Mouse (Mus musculus) heart, adult 2 months (tissue): ENCODE measurements around the gene Fndc3b. TPM values are rescaled to one million over a fixed set of nuclear protein-coding genes. Genes with fewer than 3 reads are reported as not detected.

Experiments
- DNase-seq, 2 experiments: peaks; one replicate each; pipeline ENCODE4 v3.0.0; 2021
- H3K27ac ChIP-seq: fragments of 200-600 bp; 2 replicates; pipeline ENCODE4 v1.8.1; 2022
- H3K27me3 ChIP-seq: fragments of 200-500 bp; 2 replicates; pipeline ENCODE4 v1.6.1; 2012; ENCODE audit warnings: mild to moderate bottlenecking, low read length, inconsistent platforms, mixed read lengths; ENCODE audit not compliant: control insufficient read depth, insufficient read depth
- H3K36me3 ChIP-seq: fragments of 200-500 bp; 2 replicates; pipeline ENCODE4 v1.6.1; 2012; ENCODE audit warnings: low read length, inconsistent platforms; ENCODE audit not compliant: control insufficient read depth, insufficient read depth
- H3K4me1 ChIP-seq: fragments of 200-500 bp; 2 replicates; pipeline ENCODE4 v1.6.1; 2011; ENCODE audit warnings: low read length; ENCODE audit not compliant: control insufficient read depth, insufficient read depth
- H3K4me3 ChIP-seq: fragments of 200-600 bp; 2 replicates; pipeline ENCODE4 v1.8.1; 2022
- H3K79me2 ChIP-seq: fragments of 200-500 bp; replicated peaks from 2 replicates; pipeline ENCODE4 v1.6.1; 2012; ENCODE audit warnings: mild to moderate bottlenecking, inconsistent platforms, low read length, moderate library complexity, mixed read lengths; ENCODE audit not compliant: control insufficient read depth, insufficient read depth
- H3K9ac ChIP-seq: fragments of 200-500 bp; 2 replicates; pipeline ENCODE4 v1.6.1; 2012; ENCODE audit warnings: low read depth, mild to moderate bottlenecking, control low read depth, inconsistent platforms, low read length, mixed read lengths
- CTCF ChIP-seq: fragments of 200-600 bp; IDR thresholded peaks from 2 replicates; pipeline ENCODE4 v1.8.1; 2022; ENCODE audit warnings: antibody characterized with exemption, mild to moderate bottlenecking, moderate library complexity
- EP300 ChIP-seq: fragments of 200-500 bp; IDR thresholded peaks from 2 replicates; pipeline ENCODE4 v1.6.1; 2011; ENCODE audit warnings: low read depth, low read length, control low read depth; ENCODE audit not compliant: insufficient read depth
- POLR2A ChIP-seq: fragments of 200-500 bp; IDR thresholded peaks from 2 replicates; pipeline ENCODE4 v1.6.1; 2011; ENCODE audit warnings: mild to moderate bottlenecking, low read depth, low read length, control low read depth; ENCODE audit not compliant: insufficient read depth
- WGBS: fragments of 180-500 bp; shearing (Covaris S2); methylation state at CpG from one replicate; pipeline ENCODE4 v1.1.7; 2018; 5-methylcytosine and 5-hydroxymethylcytosine counted together
- intact Hi-C: fragments of 180-260 bp; cut with DNase I; formaldehyde crosslinking; loops from one replicate; pipeline ENCODE4 v1.15.1; 2025
- polyA plus RNA-seq: library from polyadenylated mRNA; depleted of rRNA; stranded (reverse); fragments of >200 nt; gene quantifications from 2 replicates; pipeline ENCODE4 v1.2.3, GENCODE M21; 2012
- total RNA-seq, 2 experiments: library from RNA; stranded (reverse); gene quantifications; 2 replicates each; pipeline ENCODE4 v1.2.3; 2021

Gene Fndc3b
- total and polyA plus RNA-seq, 3 experiments = 15.3 to 57.4 (median 52.1) TPM

- 97% methylated on average over 1 of the region's 1 CpGs for WGBS
- intact Hi-C loops = no loop called here
- TF ChIP-seq POLR2A = no peak
- TF ChIP-seq CTCF = no peak
- TF ChIP-seq EP300 = no peak
- no peak for DNase-seq
- Histone ChIP-seq H3K79me2 (peaks cover 3% of the 10 kb centered on the region; the same call in 1 of the 2 replicates), H3K4me3 (no peak overlapping the region), H3K4me1 (peaks cover 14% of the 10 kb centered on the region), H3K27me3 (no peaks in the 10 kb centered on the region), H3K27ac (no peak overlapping the region), H3K9ac (no peak overlapping the region), H3K36me3 (peaks cover 9% of the 10 kb centered on the region)
Measured at GRCm38 (mm10) chr3:27632880-27633279, 78.2 kb downstream of the Fndc3b start.

GRCm38 (mm10) chr3:27631112-27631511 lies 80.0 kb downstream of the Fndc3b start:
- TF ChIP-seq POLR2A (peak; percentile 42; the same call in 1 of the 2 replicates), CTCF (no peak), EP300 (peak; percentile 98)
- peaks cover 10% of the 10 kb centered on the region for H3K36me3 ChIP-seq
- peak; percentile 78 to 86 for DNase-seq
- intact Hi-C loops = no loop called here
- H3K27ac ChIP-seq = peak overlapping the region; percentile 72
- H3K4me3 ChIP-seq = no peak overlapping the region
- no peaks in the 10 kb centered on the region for H3K27me3 ChIP-seq
- H3K9ac ChIP-seq = peak overlapping the region; percentile 46; the same call in 1 of the 2 replicates
- H3K79me2 ChIP-seq = peaks cover 6% of the 10 kb centered on the region; the same call in 1 of the 2 replicates
- H3K4me1 ChIP-seq = peaks cover 12% of the 10 kb centered on the region
- 10% methylated on average over 7 of the region's 7 CpGs for WGBS

GRCm38 (mm10) chr3:27629716-27630115 lies 81.4 kb downstream of the Fndc3b start:
- intact Hi-C loops = no loop called here
- Histone ChIP-seq H3K36me3 (peaks cover 15% of the 10 kb centered on the region), H3K9ac (no peak overlapping the region), H3K27me3 (no peaks in the 10 kb centered on the region), H3K79me2 (peaks cover 6% of the 10 kb centered on the region; the same call in 1 of the 2 replicates), H3K27ac (no peak overlapping the region), H3K4me3 (no peak overlapping the region), H3K4me1 (peaks cover 21% of the 10 kb centered on the region)
- no peak for TF ChIP-seq CTCF
- no peak for TF ChIP-seq POLR2A
- no peak for TF ChIP-seq EP300
- no peak for DNase-seq
- WGBS = 93% methylated on average over 5 of the region's 5 CpGs

- H3K4me1 ChIP-seq = peaks cover 19% of the 10 kb centered on the region
- H3K4me3 ChIP-seq = no peak overlapping the region
- WGBS = 65% methylated on average over 8 of the region's 8 CpGs
- intact Hi-C loops = no loop called here
- peaks cover 5% of the 10 kb centered on the region; the same call in 1 of the 2 replicates for H3K79me2 ChIP-seq
- no peak for DNase-seq
- H3K27me3 ChIP-seq = no peaks in the 10 kb centered on the region
- peak overlapping the region; percentile 81 for H3K27ac ChIP-seq
- H3K9ac ChIP-seq = no peak overlapping the region
- H3K36me3 ChIP-seq = peaks cover 13% of the 10 kb centered on the region
- TF ChIP-seq CTCF (no peak), POLR2A (no peak), EP300 (no peak)
Measured at GRCm38 (mm10) chr3:27626301-27626700, 84.8 kb downstream of the Fndc3b start.

GRCm38 (mm10) chr3:27625592-27625985 lies 85.5 kb downstream of the Fndc3b start:
- TF ChIP-seq POLR2A (no peak), CTCF (no peak), EP300 (no peak)
- no peak for DNase-seq
- H3K9ac ChIP-seq = peak overlapping the region; percentile 8

GRCm38 (mm10) chr3:27624974-27625591 lies 86.0 kb downstream of the Fndc3b start:
- peak overlapping the region; percentile 81 for H3K27ac ChIP-seq
- intact Hi-C loops = no loop called here
- DNase-seq = peak; percentile 55 to 61
- peaks cover 11% of the 10 kb centered on the region; the same call in 1 of the 2 replicates for H3K36me3 ChIP-seq
- H3K4me1 ChIP-seq = peaks cover 17% of the 10 kb centered on the region
- H3K4me3 ChIP-seq = no peak overlapping the region
- WGBS = 45% methylated on average over 12 of the region's 12 CpGs
- peak overlapping the region; percentile 8 for H3K9ac ChIP-seq
- peaks cover 5% of the 10 kb centered on the region; the same call in 1 of the 2 replicates for H3K79me2 ChIP-seq
- H3K27me3 ChIP-seq = no peaks in the 10 kb centered on the region
- no peak for TF ChIP-seq EP300
- TF ChIP-seq CTCF = no peak
- TF ChIP-seq POLR2A = no peak

More at GRCm38 (mm10) chr3:27625592-27625985, 85.5 kb downstream of the Fndc3b start:
- Histone ChIP-seq H3K79me2 (peaks cover 5% of the 10 kb centered on the region; the same call in 1 of the 2 replicates), H3K4me3 (no peak overlapping the region), H3K27ac (peak overlapping the region; percentile 81), H3K27me3 (no peaks in the 10 kb centered on the region), H3K36me3 (peaks cover 11% of the 10 kb centered on the region), H3K4me1 (peaks cover 17% of the 10 kb centered on the region)
- intact Hi-C loops = no loop called here
- WGBS = 18% methylated on average over 8 of the region's 8 CpGs
